Mouse (Mus musculus): ENCODE measurements around the gene Hoxc5.

Gene Hoxc5

DNA sequence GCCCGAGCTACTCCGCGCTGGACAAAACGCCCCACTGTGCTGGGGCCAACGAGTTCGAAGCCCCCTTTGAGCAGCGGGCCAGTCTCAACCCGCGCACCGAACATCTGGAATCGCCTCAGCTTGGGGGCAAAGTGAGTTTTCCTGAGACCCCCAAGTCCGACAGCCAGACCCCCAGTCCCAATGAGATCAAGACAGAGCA, at the start of gene Hoxc5:
Hoxc5 (plus strand) TSS at position 132 of the 199 bp plus-strand sequence.
- DNase-seq: no peak

DNA sequence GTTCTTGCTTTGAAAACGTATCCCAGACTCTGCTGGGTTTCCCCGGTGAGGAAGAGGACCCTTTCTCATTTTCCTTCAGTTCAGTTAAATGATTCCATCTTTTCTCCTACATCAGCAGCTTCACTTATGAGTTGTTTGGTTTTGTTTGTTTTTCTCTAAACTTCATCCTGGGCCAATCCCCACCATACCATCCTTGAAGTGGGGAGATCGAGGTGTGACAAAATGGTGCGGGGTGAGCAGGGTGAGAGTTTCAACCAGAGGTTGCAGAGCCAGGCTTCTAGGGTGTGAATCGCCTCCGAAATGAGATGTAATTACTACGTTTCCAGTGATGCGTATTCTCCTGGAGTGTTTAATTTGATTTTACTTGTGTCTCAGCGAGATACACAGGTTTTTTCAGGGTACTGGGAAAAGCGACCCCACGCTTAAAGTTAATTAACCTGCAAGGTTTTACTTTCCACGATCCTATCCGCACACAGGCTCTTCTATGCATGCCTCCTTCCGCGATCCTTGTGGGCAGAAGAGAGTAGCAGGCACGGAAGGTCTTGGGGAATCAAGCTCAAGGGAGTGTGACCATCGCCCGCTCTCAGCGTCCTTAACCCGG, 49.2 kb upstream of the Hoxc5 start:
- no peak for DNase-seq

DNA sequence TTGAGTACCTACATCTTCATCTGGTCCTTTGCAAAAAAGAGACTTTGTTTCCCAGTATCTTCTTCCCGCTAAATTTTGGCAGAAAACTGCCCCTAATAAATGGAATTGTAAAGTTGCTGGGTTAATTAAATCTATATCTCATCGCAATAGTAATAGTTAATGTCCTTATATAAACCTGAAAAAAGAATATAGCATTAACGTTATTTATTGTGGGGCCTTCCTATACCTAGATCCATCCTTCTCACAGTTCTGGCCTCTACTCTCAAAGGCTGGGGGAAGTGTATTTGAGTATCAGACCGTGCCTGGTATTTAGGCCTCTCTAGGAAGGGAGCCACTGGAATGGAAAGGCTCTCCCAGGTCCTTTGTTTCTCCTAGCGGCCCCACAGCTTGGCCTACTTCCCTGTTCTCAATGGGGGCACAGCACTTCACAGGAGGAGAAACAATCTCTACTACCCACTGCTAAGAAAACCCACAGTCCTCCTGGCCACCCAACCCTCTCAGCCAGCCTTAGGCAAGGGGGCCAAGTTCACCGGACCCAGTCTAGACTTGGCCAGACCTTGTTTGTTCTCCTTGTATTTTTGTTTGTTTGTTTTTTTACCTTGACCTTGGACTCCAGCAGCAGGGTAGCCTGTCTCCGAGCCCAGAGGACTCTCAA, 48.5 kb upstream of the Hoxc5 start:
- DNase-seq: no peak

DNA sequence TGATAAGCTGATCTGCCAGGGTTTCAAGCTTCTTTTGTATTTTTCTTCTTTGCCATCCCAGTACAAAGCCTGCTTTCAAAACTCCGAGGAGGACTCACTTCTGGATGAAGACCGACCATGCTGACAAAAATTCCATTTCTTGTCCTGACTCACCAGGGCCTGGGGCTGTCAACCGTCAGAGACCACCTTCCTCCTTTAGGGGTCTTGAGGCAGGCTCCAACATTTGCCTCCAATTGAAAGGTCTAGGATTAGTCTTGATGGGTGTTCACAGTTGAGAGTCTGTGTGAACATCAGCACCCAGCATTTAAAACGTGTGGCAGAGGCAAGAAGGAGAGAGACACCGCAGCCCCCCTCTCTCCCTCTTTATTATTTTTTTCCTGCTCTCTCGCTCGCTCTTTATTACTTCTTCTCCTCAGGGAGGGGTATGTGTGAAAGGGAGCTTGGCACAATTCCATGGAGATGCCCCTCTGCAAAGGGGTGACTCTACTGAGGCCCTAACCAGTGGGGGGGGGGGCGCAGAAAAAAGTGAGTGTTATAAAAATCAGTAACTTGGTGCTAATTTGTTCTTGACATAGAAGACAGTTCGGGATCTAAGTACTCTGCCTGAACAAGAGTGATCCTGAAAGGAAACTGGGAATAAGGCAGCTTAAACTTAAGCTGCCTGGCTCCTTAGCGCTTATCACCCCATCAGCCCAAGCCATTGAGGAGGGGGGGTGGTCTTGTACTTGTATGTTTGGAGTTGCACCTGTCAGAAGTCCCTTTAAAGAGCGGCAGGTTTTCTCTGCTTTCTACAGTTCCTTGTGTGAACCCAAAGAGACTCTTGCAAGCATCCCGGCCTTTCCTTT, 47.7 kb upstream of the Hoxc5 start:
- DNase-seq: no peak

DNA sequence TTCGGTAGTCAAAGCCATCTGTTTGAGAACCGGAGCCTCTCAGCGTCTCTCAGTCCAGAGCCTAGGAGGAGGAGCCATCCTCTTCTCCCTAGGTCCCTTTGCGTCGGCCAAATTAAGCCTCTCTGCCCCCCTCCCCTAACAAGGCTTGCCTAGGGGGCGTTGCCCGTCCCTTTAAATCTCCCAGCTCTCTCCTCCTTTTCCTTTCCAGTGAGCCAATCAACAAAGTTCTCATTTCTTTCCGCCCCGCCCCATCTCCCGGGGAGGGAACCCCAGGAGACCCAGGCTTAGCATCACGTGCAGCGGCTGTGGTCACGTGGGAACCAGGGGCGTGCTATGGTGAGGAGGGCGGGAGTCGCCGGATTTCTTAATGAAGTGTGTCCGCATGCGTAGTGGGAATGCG, 46.6 kb upstream of the Hoxc5 start:
- DNase-seq: peak in 1 of 2 experiments; percentile 14

DNA sequence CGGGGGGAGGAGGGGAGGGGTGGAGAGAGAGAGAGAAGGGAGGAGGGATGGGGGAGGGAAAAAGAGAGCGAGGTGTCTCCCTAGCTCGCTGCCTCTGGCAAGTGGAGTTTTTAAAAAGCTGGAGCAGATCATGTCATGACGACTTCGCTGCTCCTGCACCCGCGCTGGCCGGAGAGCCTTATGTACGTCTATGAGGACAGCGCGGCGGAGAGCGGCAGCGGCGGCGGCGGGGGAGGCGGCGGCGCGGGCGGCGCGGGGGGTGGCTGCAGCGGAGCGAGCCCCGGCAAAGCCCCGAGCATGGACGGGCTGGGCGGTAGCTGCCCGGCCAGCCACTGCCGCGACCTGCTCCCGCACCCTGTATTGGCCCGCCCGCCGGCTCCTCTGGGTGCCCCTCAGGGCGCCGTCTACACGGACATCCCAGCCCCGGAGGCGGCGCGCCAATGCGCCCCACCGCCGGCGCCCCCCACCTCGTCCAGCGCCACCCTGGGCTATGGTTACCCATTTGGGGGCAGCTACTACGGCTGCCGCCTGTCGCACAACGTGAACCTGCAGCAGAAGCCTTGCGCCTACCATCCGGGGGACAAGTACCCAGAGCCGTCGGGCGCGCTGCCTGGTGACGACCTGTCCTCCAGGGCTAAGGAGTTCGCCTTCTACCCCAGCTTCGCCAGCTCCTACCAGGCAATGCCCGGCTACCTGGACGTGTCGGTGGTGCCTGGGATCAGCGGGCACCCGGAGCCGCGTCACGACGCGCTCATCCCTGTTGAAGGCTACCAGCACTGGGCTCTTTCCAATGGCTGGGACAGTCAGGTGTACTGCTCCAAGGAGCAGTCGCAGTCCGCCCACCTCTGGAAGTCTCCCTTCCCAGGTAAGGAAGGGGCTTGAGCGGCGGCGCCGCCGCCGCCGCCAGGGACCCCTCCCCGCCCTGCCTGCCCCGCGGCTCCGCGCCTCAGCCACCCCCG, 45.9 kb upstream of the Hoxc5 start, which contains the start of gene Hoxc13:
Hoxc13 (plus strand) TSS at position 51 of the 959 bp plus-strand sequence.
- no peak for DNase-seq

DNA sequence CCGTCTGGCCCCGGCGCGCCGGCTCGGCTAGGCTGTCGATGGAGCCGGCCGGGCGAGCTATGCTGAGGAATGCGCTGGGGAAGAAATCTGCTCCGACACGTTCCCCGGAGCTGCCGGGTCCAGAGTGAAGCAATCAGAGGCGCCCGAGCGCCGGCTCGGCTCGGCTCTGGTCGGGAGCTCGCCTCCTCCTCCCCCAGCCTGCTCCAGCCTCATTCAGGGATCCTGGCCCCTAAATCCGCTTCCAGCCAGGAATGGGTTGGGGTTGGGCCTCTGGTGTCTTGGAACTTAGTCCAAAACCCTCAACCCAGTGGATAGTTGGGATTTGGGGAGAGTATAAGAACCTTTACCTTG, 45.3 kb upstream of the Hoxc5 start:
- DNase-seq: no peak

DNA sequence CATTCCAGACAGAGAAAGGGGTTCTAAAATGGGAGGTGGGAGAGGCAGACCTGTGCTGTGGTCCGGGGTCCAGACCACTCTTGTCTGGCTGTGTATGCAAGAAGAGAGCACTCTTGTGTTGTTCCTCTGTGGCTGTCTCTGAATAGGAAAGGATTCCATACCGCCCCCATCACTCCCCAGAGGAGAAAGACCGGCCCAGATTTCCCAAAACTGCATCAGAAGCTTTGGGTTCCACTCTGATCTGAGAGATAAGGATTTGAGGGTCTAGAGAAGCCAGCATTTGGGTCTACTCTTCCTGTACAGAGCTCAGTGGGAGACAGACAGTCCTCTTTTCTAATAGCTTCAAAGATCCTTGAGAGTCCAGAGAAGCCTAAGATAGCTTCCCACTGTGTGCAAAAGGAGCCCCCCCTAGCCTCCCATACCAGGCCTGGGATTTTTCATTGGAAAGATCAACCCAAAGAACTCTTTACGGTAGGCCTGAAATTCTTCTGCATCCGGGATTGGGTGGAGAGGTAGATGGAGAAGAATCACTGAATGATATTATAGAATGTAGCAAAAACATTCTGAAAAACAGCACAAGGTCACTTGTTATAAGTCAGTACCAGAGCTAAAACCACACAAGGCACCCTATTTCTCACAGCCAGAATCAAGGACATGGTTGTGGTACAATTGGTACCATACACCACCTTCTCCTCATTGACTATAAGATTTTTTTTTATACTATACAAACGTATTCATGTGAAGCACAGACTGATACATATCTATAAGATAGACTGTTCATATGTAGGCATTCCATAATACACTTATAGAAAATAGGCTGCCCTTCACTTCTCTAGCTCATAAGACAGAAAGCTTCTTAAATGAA, 44.4 kb upstream of the Hoxc5 start:
- DNase-seq: no peak

DNA sequence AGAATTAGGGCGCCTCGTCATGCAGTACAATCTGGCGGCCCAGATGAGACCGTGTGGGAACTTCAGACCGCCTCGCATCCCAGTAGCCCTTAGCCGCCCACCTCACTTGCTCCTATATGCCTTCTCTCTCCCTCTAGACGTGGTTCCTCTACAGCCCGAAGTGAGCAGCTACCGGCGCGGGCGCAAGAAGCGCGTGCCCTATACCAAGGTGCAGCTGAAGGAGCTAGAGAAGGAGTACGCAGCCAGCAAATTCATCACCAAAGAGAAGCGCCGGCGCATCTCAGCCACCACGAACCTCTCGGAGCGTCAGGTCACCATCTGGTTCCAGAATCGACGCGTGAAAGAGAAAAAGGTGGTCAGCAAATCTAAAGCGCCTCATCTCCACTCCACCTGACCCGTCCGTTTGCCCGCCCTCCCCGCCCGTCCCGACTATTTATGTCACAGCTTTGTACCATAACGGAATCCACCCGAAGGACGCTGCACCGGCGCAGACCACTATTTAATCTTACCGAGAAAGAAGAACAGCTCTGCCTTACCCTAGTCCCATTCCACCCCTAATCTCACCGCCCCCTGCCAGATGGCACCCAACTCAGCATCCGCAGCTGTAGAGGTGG, 40.1 kb upstream of the Hoxc5 start:
- no peak for DNase-seq

DNA sequence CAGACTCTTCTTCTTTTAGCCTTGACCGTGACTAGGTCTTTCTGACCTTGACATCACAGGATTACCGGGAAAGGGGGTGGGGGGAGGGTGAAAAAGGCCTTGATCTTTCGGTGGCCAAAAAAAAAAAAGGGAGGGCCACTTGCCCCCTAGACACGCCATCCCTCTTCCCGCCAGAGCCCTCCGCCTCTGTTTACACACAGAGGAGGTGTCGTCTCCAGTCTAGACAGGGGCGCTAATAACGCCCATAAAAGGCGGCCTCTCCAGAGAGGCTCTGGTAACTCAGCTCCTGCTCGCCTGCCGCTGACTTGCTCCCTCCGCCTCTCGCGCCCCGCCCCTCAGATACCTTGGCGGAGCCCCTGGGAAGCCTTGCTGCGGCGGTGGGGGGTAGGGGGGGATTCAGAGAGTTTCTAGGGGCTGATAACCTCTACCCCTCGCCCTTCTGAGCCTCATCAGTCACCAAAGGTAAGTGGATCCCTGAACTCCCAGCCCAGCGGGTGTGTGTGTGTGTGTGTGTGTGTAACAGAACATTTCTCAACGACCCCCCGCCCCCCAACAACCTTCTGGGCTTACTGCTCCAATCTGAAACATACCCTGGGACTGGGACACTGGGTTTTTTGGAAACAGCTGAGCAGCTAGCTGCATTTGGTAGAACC, 35.4 kb upstream of the Hoxc5 start:
- DNase-seq: no peak

DNA sequence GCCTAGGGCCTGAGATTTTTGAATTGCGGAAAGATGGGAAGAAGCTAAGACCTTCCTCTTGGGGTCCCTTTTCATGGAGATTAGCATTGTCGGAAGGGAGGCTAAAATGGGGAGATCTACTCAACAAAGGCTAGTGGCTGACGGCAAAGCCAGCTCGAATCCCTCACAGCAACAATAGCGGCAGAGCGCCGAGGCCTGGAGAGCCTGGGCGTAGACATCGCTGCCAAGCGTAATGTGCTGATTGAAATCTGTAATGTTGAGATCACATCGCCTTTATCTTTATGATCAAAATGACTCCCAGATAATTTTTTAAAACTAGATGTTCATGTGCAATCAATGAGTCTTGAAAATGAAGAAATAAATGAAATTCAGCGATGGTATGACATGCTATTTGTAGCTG, 32.8 kb upstream of the Hoxc5 start:
- no peak for DNase-seq

DNA sequence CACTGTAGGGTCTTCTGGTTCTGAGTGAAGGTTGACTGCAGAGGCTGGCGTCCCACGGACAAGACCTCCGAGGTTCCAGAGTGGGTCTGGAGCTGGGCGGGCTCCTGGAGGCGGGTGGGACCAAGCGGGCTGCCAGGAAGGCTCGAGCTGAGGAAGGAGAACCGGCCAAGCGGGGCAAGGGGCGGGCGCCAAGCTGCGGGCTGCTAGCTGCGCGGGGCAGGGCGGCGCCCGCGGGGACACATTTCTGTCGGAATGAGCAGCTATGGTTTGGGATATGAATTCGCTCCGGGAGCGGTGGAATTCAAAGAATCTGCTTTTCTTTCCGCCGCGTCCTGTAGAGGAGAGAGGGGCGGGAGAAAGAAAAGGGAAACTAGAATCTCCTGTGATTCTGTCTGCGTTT, 32.3 kb upstream of the Hoxc5 start:
- no peak for DNase-seq

DNA sequence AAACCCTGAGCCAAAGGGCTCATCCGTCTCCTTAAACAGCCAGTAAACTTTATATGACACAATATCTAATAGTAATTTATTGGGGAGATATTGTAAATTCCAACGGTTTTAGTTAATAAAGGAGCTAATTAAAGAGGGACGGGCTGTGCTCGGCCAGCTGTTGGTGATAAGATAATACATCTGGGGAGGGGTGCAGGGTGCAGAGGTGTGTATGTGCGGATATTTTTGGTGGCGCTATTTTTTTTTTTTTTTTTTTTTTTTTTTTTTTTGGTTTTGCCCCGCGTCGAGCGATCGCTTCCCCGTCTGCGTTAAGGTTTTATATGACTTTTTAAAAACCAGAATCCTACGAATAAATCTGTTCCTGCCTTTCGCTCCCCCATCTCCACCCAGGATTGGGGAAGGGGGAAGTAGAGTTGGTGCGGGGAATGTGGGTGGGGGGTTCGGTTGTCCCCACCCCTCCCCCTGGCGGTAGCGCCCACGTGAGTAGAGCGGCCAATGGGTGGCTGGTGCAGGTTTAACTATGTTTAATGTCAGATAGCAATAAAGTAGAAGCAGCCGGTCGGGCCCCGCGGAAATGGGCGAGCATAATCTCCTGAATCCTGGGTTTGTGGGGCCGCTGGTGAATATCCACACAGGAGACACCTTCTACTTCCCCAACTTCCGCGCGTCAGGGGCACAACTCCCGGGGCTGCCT, 30.8 kb upstream of the Hoxc5 start, which contains the start of gene Hoxc12:
Hoxc12 (plus strand) TSS at position 479 of the 694 bp plus-strand sequence.
- no peak for DNase-seq

DNA sequence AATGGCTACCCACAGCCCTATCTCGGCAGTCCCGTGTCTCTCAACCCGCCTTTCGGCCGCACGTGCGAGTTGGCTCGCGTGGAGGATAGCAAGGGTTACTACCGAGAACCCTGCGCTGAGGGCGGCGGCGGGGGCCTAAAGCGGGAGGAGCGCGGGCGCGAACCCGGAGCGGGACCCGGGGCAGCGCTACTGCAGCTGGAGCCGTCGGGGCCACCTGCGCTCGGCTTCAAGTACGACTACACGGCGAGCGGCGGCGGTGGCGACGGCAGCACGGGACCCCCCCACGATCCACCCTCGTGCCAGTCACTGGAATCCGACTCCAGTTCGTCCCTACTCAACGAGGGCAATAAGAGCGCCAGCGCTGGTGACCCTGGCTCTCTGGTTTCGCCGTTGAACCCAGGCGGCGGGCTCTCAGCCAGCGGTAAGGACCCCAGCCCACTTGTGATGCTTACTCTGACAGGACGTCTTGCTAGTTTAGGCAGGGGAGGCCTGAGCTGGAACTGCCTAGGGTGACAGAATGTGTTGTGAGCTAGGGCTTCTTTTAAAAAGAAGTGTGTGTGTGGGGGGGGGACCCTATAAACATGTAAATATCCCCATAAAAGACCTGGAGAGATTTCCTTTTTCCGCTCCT, 30.1 kb upstream of the Hoxc5 start:
- no peak for DNase-seq

DNA sequence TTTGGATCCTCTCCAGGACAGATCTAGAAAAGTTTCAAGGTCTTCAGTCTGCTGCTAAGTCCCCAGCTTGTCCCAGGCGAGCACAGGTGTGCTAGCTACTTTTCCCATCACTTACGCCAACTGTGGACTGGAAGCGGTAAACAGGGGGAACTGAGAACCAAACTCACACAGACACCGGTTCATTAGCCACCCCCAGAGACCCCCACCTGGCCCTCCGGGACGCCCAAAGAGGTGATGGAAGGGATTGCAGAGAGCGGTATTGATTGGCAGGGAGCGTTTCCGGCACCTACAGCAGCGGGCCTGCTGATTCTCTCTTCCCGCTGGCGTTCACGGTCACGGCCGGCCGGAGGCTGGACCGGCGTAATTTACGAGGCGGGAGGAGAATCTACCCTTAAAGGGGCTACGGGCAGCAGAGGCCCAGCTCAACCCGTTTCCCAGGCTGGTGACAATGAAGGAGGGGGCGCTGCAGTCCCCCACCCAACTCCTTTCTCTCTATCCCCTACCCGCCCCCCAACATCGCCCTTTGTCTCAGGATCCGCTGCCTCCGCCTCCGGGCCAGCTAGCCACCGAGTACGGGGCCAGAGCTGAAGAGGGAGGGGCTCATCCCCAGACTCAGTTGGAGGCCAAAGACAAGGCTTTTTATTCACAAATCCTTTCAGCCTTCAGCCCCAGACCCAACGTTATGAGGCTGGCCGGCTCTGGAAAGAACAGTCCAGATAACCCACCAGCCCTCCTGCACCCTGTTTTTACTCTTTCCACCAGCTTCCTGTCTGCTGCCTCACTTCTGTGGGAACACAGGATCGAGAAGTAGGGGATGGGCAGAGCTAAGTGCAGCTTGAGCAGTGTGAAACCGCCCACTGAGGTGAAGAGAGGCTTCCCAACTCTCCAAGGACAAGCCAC, 27.7 kb upstream of the Hoxc5 start:
- DNase-seq: no peak

DNA sequence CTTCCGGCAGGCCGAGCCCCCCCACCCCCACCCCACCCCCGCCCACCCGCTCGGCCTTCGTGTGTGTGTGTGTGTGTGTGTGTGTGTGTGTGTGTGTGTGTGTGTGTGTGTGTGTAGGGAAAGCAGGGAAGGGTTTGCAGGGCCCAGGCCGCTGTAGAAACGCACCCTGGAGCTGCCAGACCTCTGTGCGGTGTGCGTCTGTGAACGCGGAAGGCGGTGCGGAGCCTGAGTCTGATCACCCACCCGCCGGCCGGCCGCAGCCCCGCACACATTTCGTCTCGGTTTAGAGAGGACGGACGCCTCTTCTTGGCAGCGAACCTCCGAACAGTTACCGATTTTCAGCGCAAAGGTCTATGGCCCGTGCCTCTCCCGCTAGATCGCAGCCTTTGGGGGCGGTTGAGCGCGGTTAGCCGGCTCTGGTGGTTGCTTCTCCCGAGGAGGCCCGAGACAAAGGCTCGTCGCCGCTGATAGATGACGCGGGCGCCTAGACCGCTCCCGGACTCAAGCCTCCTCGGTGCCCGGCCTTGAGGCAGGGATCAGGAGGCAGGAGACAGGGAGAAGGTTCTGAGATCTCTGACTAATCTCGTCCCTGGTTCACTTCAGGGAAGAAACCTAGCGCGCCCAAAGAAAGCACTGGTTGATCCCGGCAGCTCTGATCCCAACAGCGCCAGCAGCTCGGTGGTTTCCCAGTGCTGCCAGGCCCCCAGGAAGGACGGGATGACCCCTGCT, 24.3 kb upstream of the Hoxc5 start:
- no peak for DNase-seq

DNA sequence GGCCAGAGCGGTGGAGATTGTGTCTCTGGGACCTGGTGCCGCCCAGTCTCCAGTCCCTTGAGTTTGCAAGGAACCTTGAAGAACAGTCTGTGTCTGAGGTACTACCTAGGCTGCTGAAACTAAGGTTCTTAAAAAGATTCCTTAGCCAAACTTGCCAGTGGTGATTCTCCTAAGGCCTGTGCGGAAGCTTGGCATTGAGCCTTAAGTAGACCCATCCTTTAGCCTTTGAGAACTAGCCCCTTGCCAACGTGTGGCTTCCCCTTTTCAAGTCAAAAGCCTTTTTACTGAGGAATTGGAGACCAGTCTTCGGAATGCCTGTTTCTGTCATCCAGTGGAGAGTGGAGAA, 23.8 kb upstream of the Hoxc5 start:
- DNase-seq: no peak

Data from thymus, postnatal 36 days (tissue).